Mouse (Mus musculus): ENCODE results near the gene B430306N03Rik. TPM values are rescaled to one million over a fixed set of nuclear protein-coding genes. Genes with fewer than 3 reads are reported as not detected.

The B430306N03Rik gene
- polyA plus RNA-seq, 1 experiment from 2014 or later = 1.7 TPM

DNA sequence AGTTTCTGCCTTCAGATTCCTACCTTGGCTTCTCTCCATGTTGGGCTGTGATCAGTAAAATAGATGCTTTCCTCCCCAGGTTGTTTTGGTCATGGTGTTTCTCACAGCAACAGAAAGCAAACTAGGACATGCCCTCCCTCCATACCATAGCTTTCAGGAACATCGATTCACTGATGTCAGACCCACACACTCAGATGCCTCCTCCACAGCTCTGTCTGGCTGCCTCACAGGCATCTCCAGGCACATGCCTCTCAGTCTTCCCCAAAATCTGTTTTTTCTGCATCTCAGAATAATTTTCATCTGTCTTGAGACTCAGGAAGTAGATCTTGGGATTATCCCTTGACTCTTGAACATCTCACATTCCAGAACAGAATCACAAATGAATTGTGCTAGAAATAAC is 60.2 kb downstream of the B430306N03Rik start:
- no peaks in the 10 kb centered on the region for H3K4me1 ChIP-seq (replicated peaks; ENCODE audit: control insufficient read depth, insufficient read depth, low read length)
- no peaks in the 10 kb centered on the region for H3K9me3 ChIP-seq (ENCODE audit: control insufficient read depth, low read length)
- H3K27ac ChIP-seq (ENCODE audit: low read depth, low read length) = no peak overlapping the region
- H3K4me2 ChIP-seq = no peak overlapping the region
- H3K27me3 ChIP-seq (replicated peaks; ENCODE audit: control insufficient read depth, insufficient read depth, low read length) = no peaks in the 10 kb centered on the region
- ATAC-seq (replicated peaks; ENCODE audit: low FRiP score) (no peak), DNase-seq (ENCODE audit: low spot score) (no peak)
- no peak overlapping the region for H3K9ac ChIP-seq (ENCODE audit: low read depth, low read length)
- H3K4me3 ChIP-seq (ENCODE audit: low read depth, low read length) = no peak overlapping the region
- 83% methylated on average over 1 of the region's 1 CpGs for WGBS
- no peaks in the 10 kb centered on the region for H3K36me3 ChIP-seq (ENCODE audit: control insufficient read depth, insufficient read depth, low read length)

Other genes starting within 250 kb of the B430306N03Rik start
- gene 1700067P10Rik, start 226.8 kb upstream of the B430306N03Rik start, polyA plus RNA-seq (2014; fragmentation: Nextera tagmentation; extraction: Ambion mirVana) = not detected in 2 replicates
- 0.05 TPM in 1 of 2 replicates, not detected in the other for gene 9830107B12Rik, start 169.9 kb upstream of the B430306N03Rik start, polyA plus RNA-seq (2014; fragmentation: Nextera tagmentation; extraction: Ambion mirVana)
- not detected in 2 replicates for gene A530064D06Rik, start 148.9 kb upstream of the B430306N03Rik start, polyA plus RNA-seq (2014; fragmentation: Nextera tagmentation; extraction: Ambion mirVana)
- gene Trem1, start 83.4 kb upstream of the B430306N03Rik start, polyA plus RNA-seq (2014; fragmentation: Nextera tagmentation; extraction: Ambion mirVana) = 0.36 and 0.89 TPM in 2 replicates
- 1.4 and 1.9 TPM in 2 replicates for gene Trem3, start 68.4 kb upstream of the B430306N03Rik start, polyA plus RNA-seq (2014; fragmentation: Nextera tagmentation; extraction: Ambion mirVana)
- gene Treml4, start 51.8 kb upstream of the B430306N03Rik start, polyA plus RNA-seq (2014; fragmentation: Nextera tagmentation; extraction: Ambion mirVana) = 2.5 and 2.9 TPM in 2 replicates
- 3.9 and 4.8 TPM in 2 replicates for gene Treml2, start 16.6 kb upstream of the B430306N03Rik start, polyA plus RNA-seq (2014; fragmentation: Nextera tagmentation; extraction: Ambion mirVana)
- 3.5 and 4.7 TPM in 2 replicates for gene Trem2, start 30.3 kb downstream of the B430306N03Rik start, polyA plus RNA-seq (2014; fragmentation: Nextera tagmentation; extraction: Ambion mirVana)
- gene Treml1, start 43.8 kb downstream of the B430306N03Rik start, polyA plus RNA-seq (2014; fragmentation: Nextera tagmentation; extraction: Ambion mirVana) = 33.2 and 36.3 TPM in 2 replicates
- 18.7 and 20.4 TPM in 2 replicates for gene Nfya, start 93.8 kb downstream of the B430306N03Rik start, polyA plus RNA-seq (2014; fragmentation: Nextera tagmentation; extraction: Ambion mirVana)
- gene Oard1, start 93.9 kb downstream of the B430306N03Rik start, polyA plus RNA-seq (2014; fragmentation: Nextera tagmentation; extraction: Ambion mirVana) = 76.8 and 80.2 TPM in 2 replicates
- gene Apobec2, start 116.8 kb downstream of the B430306N03Rik start, polyA plus RNA-seq (2014; fragmentation: Nextera tagmentation; extraction: Ambion mirVana) = 2.5 and 3.0 TPM in 2 replicates
- gene Tspo2, start 135.4 kb downstream of the B430306N03Rik start, polyA plus RNA-seq (2014; fragmentation: Nextera tagmentation; extraction: Ambion mirVana) = 68.1 and 68.7 TPM in 2 replicates
- gene Unc5cl, start 138.8 kb downstream of the B430306N03Rik start, polyA plus RNA-seq (2014; fragmentation: Nextera tagmentation; extraction: Ambion mirVana) = 1.0 and 2.0 TPM in 2 replicates